Mouse (Mus musculus) induced T-regulatory cell, adult 2 months (primary cell): ENCODE data around the gene Cerk.
"Not testable (repeated sequence)": the region's sequence is repeated elsewhere in the genome, so short reads cannot be mapped to it uniquely, and the experiment has no call there.

ENCODE experiments used
- DNase-seq: peaks from one replicate; pipeline ENCODE4 v3.0.0-alpha.2; 2012; ENCODE audit warnings: low read depth

Cerk gene

DNA sequence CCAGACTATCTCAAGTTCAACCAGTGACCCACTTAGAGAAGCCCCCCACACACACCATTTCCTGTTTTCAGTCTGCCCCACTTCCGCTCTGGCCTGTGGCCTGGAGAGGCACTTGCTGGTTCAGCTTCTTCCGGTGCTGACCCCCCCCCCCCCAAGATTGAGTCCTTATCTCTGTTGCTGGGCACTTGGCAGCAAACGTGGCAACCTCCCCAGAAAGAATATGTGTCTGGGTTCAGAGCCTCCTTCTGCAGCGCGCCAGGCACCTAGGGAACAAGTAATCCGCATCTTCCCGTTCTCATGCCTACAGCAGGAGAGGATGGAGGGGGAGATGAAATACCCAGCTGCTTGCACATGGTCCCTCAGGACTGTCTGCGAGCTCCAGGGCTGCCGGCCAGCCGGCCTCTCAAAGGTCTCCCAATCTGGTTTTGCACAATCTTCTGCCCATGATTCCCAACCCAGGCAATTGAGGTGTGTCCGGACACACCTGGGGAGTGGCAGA, 4.0 kb downstream of the Cerk start:
- peak; percentile 58 for DNase-seq

GRCm38 (mm10) chr15:86181321-86181720, 4.6 kb downstream of the Cerk start:
- not testable (repeated sequence) for DNase-seq

DNA sequence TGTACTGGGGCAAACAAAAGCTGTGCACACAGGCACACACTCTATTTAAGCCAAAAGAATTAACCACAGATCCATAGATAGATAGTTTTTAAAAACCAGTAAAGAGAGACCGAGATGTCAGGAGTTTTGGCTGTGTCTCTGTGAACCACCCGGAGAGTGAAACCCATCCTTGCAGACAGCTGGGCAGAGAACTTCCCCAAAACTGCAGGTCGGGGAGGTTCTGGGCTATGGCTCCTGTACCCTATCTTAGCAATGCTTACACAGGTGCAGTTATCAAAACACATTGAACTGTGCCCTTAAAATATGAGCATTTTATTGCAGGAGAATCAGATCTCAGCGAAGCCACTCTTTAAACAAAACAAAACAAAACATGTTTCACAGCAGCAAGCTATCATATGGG, 5.5 kb downstream of the Cerk start:
- no peak for DNase-seq

DNA sequence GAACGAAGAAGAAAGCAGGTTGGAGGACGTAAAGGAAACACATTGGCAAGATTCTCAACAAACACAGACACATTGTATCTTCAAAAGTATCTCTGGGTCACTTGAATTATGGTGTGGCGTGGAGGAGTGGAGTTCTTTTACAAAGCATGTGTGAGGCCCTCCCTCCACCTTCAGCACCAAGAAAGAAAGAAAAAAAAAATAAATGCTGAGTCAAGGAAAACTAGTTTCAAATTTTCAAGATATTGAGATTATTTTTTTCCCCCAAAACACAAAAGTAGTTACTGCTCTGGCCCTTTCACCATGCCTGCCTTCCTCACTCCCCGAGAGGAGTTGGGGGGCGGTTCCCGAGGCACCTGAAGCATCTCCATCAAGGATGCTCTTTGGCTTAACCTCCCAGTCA, 7.3 kb downstream of the Cerk start:
- DNase-seq: no peak

GRCm38 (mm10) chr15:86177703-86178251, 8.2 kb downstream of the Cerk start:
- DNase-seq: not testable (repeated sequence)

GRCm38 (mm10) chr15:86176771-86177702, 8.9 kb downstream of the Cerk start:
- no peak for DNase-seq

- no peak for DNase-seq
Observed at GRCm38 (mm10) chr15:86176166-86176565, 9.8 kb downstream of the Cerk start.

GRCm38 (mm10) chr15:86175253-86176050, 10.5 kb downstream of the Cerk start:
- no peak for DNase-seq

DNA sequence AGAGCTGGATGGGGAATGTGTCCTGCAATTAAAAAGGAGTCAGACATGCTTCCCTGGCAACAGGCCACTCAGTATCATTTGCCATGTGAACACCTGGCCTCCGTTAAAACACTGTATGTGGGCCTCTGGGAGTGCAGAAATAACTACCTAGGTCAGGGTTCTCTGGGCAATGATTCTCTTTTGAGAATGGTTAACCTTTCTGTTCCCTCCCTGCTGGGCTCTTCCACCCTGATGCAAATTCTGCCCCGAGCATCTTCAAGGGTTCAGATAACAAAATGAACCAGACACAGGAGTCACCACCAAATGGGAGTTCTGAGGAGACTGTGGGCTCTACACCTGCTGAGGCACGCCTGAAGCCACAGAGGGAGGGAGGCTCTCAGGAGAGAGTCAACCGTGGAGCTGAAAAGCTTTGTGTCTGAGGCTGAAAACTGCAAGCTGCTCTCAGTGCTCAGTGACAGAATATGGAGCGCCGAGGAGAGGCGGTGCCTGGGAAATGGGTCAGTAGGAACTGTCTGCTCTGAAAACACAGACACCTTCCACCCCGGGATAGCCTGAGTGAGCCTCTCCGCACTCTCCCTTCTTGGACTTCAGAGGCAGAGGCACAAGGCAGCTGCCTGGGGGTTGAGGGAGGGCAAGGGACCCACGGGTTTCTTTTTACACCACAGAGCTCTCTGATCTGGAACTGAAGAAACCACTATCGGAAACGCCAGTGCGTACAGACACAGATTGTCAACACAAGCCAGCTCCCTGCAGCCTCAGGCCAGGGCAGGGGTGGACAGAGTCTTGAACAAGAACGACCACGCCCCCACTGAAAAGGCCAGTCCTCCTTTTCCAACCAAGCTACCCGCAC, 12.6 kb downstream of the Cerk start:
- peak; percentile 52 for DNase-seq

GRCm38 (mm10) chr15:86172526-86172925, 13.4 kb downstream of the Cerk start:
- DNase-seq: peak; percentile 35

DNA sequence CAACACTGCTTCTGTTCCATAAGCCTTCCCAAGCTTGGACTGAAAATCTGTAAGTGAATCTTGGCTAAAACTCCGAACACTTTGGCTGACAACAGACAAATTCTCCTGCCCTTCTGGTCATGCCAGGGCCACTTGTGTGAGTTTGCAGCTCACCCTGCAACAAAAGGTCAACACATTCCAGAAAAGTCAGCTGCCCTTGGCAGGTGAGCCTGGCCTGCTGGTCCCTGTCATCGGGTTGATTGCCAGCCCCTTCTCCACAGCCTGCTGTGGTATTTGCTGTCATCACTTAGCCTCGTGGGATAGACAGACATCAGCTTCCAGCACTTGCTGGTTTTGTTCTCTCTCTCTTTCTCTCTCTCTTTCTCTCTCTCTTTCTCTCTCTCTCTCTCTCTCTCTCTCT, 13.8 kb downstream of the Cerk start:
- peak; percentile 14 for DNase-seq

- no peak for DNase-seq
Observed at GRCm38 (mm10) chr15:86171316-86171715, 14.6 kb downstream of the Cerk start.

DNA sequence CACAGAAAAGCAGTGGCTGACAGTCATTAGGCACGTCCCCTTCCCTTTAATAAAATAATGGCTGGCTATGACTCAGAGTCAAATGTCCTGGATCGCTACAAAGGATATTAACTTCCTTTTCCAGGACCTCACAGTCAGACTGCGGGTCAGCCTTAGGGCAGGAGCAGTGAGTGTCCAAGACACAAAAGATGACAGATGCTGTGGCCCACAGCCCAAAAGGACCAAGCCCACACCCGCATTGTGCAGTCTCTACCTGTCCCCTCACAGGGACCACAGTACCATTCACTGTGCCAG, 16.2 kb downstream of the Cerk start:
- DNase-seq: no peak

- DNase-seq: no peak
Observed at GRCm38 (mm10) chr15:86168941-86169816, 16.8 kb downstream of the Cerk start.

GRCm38 (mm10) chr15:86168505-86168867, 17.5 kb downstream of the Cerk start:
- peak; percentile 27 for DNase-seq

GRCm38 (mm10) chr15:86167787-86168504, 18.0 kb downstream of the Cerk start:
- peak; percentile 23 for DNase-seq

GRCm38 (mm10) chr15:86167032-86167655, 18.8 kb downstream of the Cerk start:
- no peak for DNase-seq

- no peak for DNase-seq
Observed at GRCm38 (mm10) chr15:86165811-86166590, 19.9 kb downstream of the Cerk start.
